In genomic region chr2:167066528-167067516, GRCm38 (mm10) we compare ENCODE assay signal across 12 mouse cellular contexts. TPM values are rescaled to one million over a fixed set of nuclear protein-coding genes. Genes with fewer than 3 reads are reported as not detected.
A peak's percentile ranks its signal among the peaks of the same experiment; 100 is the strongest.
DNase-seq lines count a peak whose midpoint lies in the region; ATAC-seq lines count a peak whose summit lies in the region.
"Had no signal": no experiment of that assay in that cellular context is flagged by ENCODE, and none has a peak within 500 bp of the region (broad histone marks: within the 10 kb centered on the region; RNA-seq: fewer than 3 reads in every experiment).

No protein-coding gene starts in this region.

- H3K27me3 ChIP-seq in liver, embryonic 11.5 days (replicated peaks; ENCODE audit: control insufficient read depth, insufficient read depth, low read length): no peaks in the 10 kb centered on the region

- H3K4me1 ChIP-seq in liver, embryonic 11.5 days (replicated peaks; ENCODE audit: control insufficient read depth, insufficient read depth, low read length): peaks cover 12% of the 10 kb centered on the region

- peak; percentile 9 for ATAC-seq in liver, embryonic 11.5 days (replicated peaks; ENCODE audit: low FRiP score)
- ATAC-seq in frontal cortex, adult (ENCODE audit: low TSS enrichment): no peak
- ATAC-seq: inflammation-experienced regulatory T-cells, adult 6 months had no signal

- no peak overlapping the region for H3K4me2 ChIP-seq in liver, embryonic 11.5 days

- H3K9me3 ChIP-seq in liver, embryonic 11.5 days (ENCODE audit: control insufficient read depth, low read length): no peaks in the 10 kb centered on the region

- DNase-seq in embryo, embryonic 10 days (ENCODE audit: low spot score): peak; percentile 61
- DNase-seq in embryo, embryonic 11 days: no peak
- DNase-seq in 3134 (ENCODE audit: extremely low read depth, insufficient read length, low spot score): peak; percentile 55
- peak; percentile 82 for DNase-seq in R1 (ENCODE audit: low read depth, low spot score)
- peak; percentile 63 for DNase-seq in liver, embryonic 11.5 days (ENCODE audit: low spot score)
- no peak for DNase-seq in Muller cell, postnatal 12 days (ENCODE audit: inconsistent ontology term)
- DNase-seq in urinary bladder, postnatal 10 days (ENCODE audit: low spot score): no peak
- DNase-seq: cerebellum, postnatal 10 days; gastrocnemius, postnatal 36 days; left cerebral cortex, postnatal 4 days had no signal

- WGBS in liver, embryonic 11.5 days: 18% methylated on average over 6 of the region's 6 CpGs

- H3K4me3 ChIP-seq in liver, embryonic 11.5 days (ENCODE audit: low read depth, low read length): no peak overlapping the region; the same call in 1 of the 2 replicates

- peak overlapping the region; percentile 41 for H3K27ac ChIP-seq in liver, embryonic 11.5 days (ENCODE audit: low read depth, low read length)

- H3K36me3 ChIP-seq in liver, embryonic 11.5 days (ENCODE audit: control insufficient read depth, insufficient read depth, low read length): peaks cover 18% of the 10 kb centered on the region

- H3K9ac ChIP-seq in liver, embryonic 11.5 days (ENCODE audit: low read depth, low read length): no peak overlapping the region

RNA-seq across cellular contexts. Expression of gene Znfx1, which starts 4.0 kb away (rescaled TPM):
- 10.1 and 11.2 TPM in 2 replicates for polyA plus RNA-seq in liver, embryonic 11.5 days (2014; fragmentation: Nextera tagmentation; extraction: Ambion mirVana)

RNA-seq across cellular contexts. Expression of gene Ddx27, which starts 51.8 kb away (rescaled TPM):
- polyA plus RNA-seq in liver, embryonic 11.5 days (2014; fragmentation: Nextera tagmentation; extraction: Ambion mirVana): 102 and 103 TPM in 2 replicates

Comparison
In these comparisons a context has a peak if more than half of its experiments do, and no peak if none do; other contexts are left out.
1. DNase-seq: peak in embryo, embryonic 10 days (single experiment), 3134 (single experiment), R1 (single experiment) and liver, embryonic 11.5 days (single experiment); none in embryo, embryonic 11 days (single experiment), Muller cell, postnatal 12 days (single experiment) and urinary bladder, postnatal 10 days (single experiment).